Mouse (Mus musculus) embryo, embryonic 11 days (tissue): ENCODE data around the gene Rftn1.

Source experiments
- DNase-seq: peaks from one replicate; pipeline ENCODE4 v3.0.0-alpha.2; 2015

Rftn1 gene

GRCm38 (mm10) chr17:49979761-49980285 lies 210.7 kb downstream of the Rftn1 start:
- DNase-seq = no peak

GRCm38 (mm10) chr17:49977424-49977790 lies 213.1 kb downstream of the Rftn1 start:
- DNase-seq = no peak

- no peak for DNase-seq
Observed at GRCm38 (mm10) chr17:49976678-49977423, 213.6 kb downstream of the Rftn1 start.

GRCm38 (mm10) chr17:49975481-49975880 lies 215.0 kb downstream of the Rftn1 start:
- no peak for DNase-seq

- DNase-seq = no peak
Observed at GRCm38 (mm10) chr17:49974996-49975395, 215.5 kb downstream of the Rftn1 start.

- no peak for DNase-seq
Observed at GRCm38 (mm10) chr17:49972164-49972563, 218.3 kb downstream of the Rftn1 start.

- no peak for DNase-seq
Observed at GRCm38 (mm10) chr17:49971057-49971456, 219.4 kb downstream of the Rftn1 start.

GRCm38 (mm10) chr17:49968467-49969207 lies 221.8 kb downstream of the Rftn1 start:
- DNase-seq = peak; percentile 72

- no peak for DNase-seq
Observed at GRCm38 (mm10) chr17:49965846-49966762, 224.4 kb downstream of the Rftn1 start.

GRCm38 (mm10) chr17:49965035-49965434 lies 225.4 kb downstream of the Rftn1 start:
- DNase-seq = no peak

GRCm38 (mm10) chr17:49964471-49964870 lies 226.0 kb downstream of the Rftn1 start:
- no peak for DNase-seq

- DNase-seq = no peak
Observed at GRCm38 (mm10) chr17:49959021-49959420, 231.5 kb downstream of the Rftn1 start.

GRCm38 (mm10) chr17:49951856-49952607 lies 238.4 kb downstream of the Rftn1 start:
- DNase-seq = peak; percentile 16

GRCm38 (mm10) chr17:49951491-49951855 lies 239.0 kb downstream of the Rftn1 start:
- peak; percentile 92 for DNase-seq

GRCm38 (mm10) chr17:49942674-49943073 lies 247.8 kb downstream of the Rftn1 start:
- DNase-seq = peak; percentile 42
